Mouse (Mus musculus): ENCODE results near the gene Acsl4. TPM values are rescaled to one million over a fixed set of nuclear protein-coding genes. Genes with fewer than 3 reads are reported as not detected.
A peak's percentile ranks its signal among the peaks of the same experiment; 100 is the strongest.

Acsl4 gene
- total RNA-seq (2021) (100 to 1,000 TPM; 377 to 429 TPM), polyA plus RNA-seq (2012; rRNA removed) (17.4 and 27.3 TPM in 2 replicates)
- long read RNA-seq, full-length matches to known transcripts, result 102 of 125 reads
- long read RNA-seq, partial matches to known transcripts, result 10 of 125 reads
- long read RNA-seq, other reads (novel, unspliced or antisense), result 13 of 125 reads

DNA sequence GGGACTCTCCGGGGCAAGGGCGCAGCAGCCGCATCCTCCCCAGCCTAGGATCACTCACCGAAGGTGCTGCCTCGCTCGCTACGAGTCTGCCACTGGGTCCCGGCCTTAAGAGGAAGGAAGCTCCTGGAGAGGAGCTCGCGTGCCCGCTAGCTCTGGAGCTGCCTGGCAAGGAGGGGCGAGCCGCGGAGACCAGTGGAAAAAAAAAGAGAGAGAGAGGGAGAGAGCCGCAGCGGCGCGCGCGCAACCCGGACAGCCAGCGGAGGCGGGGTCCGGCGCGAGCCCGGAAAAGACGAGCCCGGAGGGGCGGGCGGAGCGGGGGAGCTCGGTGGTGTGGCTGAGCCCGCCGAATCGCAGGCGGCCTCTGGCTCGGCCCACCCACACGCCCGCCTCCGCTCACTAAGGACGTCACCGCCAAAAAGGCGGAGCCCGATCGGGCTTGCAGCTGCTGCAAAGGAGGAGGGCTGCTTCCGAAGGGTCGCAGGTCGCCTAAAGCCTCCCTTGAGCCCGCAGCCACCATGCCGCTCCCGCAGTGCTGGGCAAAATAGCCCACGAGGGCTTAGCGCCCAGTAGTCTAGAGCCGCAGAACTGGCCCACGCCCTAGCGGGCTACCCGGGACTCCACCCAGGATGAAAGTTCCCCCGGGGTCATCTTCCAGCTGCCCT lies at the start of gene Acsl4:
Gene Acsl4, minus strand, starts transcription at position 289 of the 662 bp plus-strand sequence.
- DNase-seq, result peak; percentile 94

GRCm38 (mm10) chrX:142437971-142438504 lies 47.7 kb upstream of the Acsl4 start:
- DNase-seq, result no peak

DNA sequence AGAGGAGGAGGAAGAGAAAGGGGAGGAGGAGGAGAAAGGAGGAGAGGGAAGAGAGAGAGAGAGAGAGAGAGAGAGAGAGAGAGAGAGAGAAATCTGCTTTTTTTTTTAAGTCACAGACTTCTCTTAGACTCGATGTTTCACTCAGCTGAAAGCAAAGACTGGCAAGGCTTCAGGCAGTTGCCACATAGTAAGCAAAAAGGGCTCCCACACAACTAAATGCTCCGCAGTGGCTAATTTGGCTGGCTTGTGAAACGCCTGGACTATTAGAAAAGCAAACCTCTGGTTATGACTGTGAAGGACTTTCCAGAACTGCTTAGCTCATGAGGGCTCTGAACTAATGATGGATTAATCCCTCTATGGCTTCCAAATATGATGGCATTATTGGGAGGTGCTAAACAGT lies 42.5 kb upstream of the Acsl4 start:
- DNase-seq, result peak; percentile 18

DNA sequence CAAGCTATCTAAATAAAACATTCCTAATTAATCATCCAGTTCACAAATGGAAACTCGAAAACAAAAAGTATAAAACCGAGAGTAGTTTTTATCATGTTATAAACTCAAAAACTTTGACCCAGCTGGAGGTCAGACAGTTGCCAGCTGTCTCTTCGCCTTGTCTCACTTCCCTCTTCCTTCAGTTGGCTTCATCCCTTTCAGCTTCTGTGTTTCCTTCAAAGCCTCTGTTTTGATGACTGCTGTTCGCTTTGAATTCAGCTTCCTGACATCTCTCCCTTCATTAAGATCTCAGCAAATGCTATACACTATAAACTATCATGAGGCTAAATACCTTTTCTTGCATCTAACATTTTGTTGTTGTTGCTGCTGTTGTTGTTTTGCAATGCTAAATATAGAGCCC lies 36.8 kb upstream of the Acsl4 start:
- DNase-seq, result no peak

DNA sequence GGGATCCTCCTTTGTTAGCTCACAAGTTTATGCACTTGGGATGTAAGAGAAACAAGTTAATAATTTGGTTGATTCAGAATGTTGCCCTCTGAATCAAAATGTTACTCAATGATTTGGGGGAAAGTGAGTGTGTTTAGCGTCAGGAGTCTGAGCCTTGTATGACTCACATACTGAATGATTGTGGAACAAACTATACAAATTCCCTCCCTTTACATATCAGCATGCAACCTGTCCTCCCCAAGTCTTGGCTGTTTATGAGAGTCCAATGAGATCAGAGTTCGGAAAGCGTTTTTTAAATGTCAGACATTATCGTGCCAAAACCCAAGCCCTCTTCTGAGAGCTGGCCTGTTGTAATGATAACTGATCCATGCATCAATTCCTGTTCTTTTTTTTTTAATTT lies 36.3 kb upstream of the Acsl4 start:
- DNase-seq, result peak; percentile 21

DNA sequence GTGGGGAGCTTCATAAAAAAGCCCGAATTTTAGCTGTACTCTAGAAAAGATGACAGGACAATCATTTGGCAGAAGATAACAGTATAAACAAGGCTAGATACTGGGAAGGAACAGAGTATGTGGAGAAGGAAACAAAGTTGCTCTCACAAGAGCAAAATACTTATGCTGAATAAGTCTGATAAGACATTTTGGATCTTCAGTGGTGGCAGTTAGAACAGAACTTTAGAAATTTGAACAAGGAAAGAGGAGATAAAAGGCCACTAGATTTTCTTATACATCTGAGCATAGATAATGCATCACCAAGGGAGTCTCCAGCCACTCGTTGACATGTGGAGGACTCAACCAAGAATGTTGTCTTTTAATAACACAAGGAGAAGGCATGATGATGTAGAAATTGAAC lies 23.5 kb upstream of the Acsl4 start:
- DNase-seq, result no peak

- no peak for DNase-seq
These were observed 19.7 kb upstream of the Acsl4 start for GRCm38 (mm10) chrX:142410060-142410459.

DNA sequence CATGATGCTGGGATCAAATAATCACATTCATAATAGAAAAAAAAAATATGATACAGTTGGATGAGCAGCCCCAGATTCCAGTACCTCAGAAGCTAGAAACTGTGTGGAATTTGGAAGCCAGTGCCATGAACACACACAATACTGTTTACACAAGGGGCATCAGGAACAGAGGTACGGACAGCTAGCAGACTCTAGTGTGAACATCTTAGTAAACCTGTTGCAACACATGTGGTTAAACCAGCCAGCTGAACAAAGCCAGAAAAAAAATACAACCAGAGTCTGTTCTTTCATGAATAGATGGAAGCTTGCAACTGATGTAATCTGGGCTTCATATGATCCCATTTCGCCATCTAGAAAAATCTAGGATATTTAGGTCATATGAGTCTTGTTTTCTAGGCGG lies 19.0 kb upstream of the Acsl4 start:
- DNase-seq, result no peak

DNA sequence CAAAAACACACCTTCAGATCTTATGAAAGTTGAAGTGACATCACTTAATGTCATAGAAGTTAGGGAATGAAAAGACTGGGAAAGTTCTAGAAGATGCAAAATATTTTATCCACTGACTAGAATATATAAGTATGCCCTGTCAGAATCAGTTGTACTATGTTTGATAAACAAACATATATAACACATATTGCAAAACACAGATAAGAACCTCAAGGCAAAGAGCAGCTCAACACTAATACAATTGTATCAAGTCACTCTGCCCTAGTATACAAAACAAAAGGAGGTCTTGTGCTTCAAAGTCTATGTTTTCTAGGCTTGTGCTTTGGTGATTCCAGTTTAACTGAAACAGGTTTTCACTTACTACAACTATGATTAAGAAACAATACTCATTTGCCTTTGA lies 12.8 kb upstream of the Acsl4 start:
- no peak for DNase-seq

DNA sequence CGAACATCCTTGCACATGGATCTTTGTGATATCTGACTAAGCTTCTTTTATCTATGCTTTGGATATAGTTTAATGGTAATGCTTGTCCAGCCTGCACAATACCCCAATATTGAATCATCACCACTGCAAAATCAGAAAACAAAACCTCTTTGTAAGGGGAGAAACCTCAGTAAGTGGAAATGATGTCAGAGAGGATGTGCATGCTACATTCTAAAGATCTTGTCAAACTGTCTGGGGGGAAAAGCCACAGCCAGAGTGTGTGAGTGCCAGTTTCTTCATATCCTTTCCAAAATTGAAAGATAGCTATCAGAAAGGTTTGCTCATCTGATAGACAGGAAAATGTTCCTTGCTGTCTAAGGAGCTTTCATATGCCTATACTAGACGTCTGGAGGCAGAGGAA lies 8.3 kb upstream of the Acsl4 start:
- DNase-seq, result no peak

DNA sequence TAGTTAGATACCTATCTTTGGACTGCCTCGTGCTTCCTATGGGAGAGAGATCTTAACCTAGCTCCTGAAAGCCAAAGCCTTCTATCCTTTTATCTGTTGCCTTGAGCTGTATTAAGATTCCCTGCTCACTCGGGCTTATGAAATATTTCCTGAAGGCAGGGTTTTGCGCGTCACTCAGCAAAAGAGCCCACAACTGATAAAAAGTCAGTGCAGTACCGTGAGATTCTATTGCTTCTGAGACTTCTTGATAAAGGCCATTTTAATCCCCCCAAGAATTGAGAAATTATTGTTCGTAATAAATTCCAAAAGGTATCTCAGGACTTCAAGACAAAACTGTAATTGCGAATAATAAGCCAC lies 552 bp upstream of the Acsl4 start:
- no peak for DNase-seq

DNA sequence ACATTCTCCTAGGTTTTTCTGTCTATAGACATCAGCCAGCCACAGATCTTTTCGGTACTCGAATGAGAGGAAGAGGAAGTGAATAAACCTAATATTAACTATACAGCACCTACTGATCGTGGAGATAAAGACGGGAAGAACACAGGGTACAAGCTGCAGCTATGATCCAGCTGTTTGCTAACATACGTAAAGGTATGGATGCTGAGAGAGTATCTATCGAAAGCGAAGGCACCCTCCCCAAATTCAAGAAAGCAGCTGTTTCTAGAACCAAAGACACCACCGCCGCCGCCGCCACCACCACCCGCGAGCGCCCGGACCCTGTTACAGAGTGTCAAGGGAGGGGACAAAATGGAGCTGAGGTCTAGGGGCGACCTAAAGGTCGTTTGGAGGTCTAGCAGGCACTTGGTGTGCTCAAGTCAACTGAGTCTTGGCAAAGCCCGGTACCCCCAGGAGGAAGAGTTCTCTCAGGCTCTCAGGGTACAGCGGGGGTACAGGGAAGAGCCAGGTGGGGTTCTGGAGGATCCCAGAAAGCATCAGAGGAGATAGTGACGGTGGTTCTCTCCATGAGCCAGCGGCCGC lies 665 bp downstream of the Acsl4 start:
- no peak for DNase-seq

- peak; percentile 69 for DNase-seq
These were observed 2.2 kb downstream of the Acsl4 start for GRCm38 (mm10) chrX:142388141-142388540.

GRCm38 (mm10) chrX:142387634-142388033 lies 2.7 kb downstream of the Acsl4 start:
- no peak for DNase-seq

GRCm38 (mm10) chrX:142384918-142385317 lies 5.4 kb downstream of the Acsl4 start:
- DNase-seq, result no peak

DNA sequence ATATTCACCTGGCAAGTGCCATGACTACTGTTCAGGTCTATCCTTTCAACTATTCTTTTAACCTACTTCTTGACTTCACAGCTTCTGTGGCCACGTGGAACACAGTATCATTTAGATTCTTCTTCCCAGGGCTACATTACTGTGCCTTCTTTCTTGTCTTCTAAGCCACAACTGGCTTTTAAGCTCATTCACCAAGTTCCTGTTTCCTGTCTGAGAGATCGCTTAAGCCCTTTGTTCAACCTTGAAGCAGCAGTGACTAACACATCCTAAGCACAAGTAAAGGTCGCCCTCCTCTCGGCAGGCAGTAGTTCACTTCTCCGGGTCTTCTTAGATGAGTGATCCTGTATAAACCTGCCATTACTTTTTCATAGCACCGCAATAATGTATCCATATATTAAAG lies 10.4 kb downstream of the Acsl4 start:
- no peak for DNase-seq

GRCm38 (mm10) chrX:142378048-142378447 lies 12.3 kb downstream of the Acsl4 start:
- no peak for DNase-seq

- DNase-seq, result no peak
These were observed 13.0 kb downstream of the Acsl4 start for GRCm38 (mm10) chrX:142377358-142377757.

- DNase-seq, result no peak
These were observed 13.6 kb downstream of the Acsl4 start for GRCm38 (mm10) chrX:142376747-142377146.

DNA sequence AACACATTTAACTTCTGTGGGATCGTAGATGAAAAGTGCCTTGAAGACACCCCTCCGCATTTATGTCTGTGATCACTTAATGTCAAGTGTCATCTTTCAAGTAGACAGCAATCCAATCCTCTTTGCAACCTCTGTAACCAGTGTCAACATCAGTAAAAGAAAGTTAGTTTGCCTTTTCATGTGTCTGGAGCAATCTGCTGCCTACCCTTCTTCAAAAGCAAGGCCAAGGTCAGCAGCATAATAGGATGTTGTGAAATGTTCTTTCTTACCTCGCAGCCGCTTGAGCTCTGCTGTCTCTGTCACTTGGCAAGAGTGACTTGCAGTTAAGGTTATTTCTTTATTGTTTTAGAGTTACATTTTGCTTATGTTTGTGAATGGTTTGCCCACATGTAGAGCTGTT lies 14.8 kb downstream of the Acsl4 start:
- DNase-seq, result no peak

- DNase-seq, result no peak
These were observed 17.9 kb downstream of the Acsl4 start for GRCm38 (mm10) chrX:142372393-142372792.

- DNase-seq, result no peak
These were observed 20.4 kb downstream of the Acsl4 start for GRCm38 (mm10) chrX:142369935-142370334.

DNA sequence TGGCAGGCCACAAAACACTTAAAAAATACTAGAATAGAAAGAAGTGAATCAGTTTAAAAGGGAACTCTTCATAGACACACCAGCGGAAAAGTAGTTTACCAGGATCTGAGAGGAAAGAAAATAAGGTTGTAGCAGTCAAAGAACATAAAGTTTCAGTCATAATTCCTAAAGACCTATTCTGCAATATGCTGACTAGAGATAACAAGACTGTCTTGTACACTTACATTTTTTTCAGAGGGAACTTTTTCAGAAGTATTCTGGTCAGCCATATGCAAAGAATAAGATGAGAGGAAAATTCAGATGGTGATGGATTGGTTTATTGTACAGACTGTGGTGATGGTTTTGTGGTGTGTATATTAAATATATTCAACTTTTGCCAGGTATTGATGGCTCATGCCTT lies 26.5 kb downstream of the Acsl4 start:
- no peak for DNase-seq

- no peak for DNase-seq
These were observed 31.3 kb downstream of the Acsl4 start for GRCm38 (mm10) chrX:142359031-142359430.
